Mouse (Mus musculus) bone marrow macrophage, adult 2 months (primary cell): ENCODE data around the gene Gfpt1.

Experiments
- CTCF ChIP-seq: IDR thresholded peaks from 2 replicates; pipeline ENCODE4 v1.5.1; 2012; ENCODE audit warnings: low read depth, mild to moderate bottlenecking, low read length, moderate library complexity
- POLR2A ChIP-seq: IDR thresholded peaks from 2 replicates; pipeline ENCODE4 v1.6.1; 2012; ENCODE audit warnings: mild to moderate bottlenecking, low read depth, low read length, borderline replicate concordance

DNA sequence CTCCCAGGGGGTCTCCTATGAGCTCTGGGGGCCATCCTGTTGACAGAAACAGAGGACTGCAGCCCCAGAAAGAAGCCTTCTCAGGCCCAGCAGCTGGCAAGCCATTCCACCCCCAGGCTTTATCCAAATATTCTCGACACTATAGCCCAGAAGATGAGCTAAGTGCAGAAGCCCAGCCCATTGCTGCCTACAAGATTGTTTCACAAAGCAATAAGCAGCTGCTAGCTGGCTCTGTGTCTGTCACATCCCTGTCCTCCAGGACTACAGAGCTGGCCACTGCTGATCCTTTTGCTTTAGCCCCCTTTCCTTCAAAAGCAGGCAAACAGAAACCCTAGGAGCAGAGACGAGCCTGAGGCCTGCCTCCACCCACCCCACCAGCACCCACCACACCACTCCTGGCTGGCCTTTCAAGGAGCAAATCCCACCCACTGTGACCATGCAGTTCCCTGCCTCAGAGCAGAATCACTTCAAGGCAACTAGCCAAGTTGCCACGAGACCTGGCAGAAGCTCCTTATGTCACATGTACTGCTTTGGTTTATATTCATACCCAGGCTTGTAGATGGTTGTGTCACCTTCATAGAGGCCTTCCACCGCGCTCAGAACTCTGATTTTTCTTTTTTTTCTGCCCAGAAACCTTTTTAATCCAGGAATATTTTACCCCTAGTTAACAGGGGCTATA is 45.9 kb upstream of the Gfpt1 start:
- no peak for TF ChIP-seq POLR2A
- no peak for TF ChIP-seq CTCF
